Mouse (Mus musculus) small intestine, adult 2 months (tissue): ENCODE results near the gene Slain1.

Experiments
- CTCF ChIP-seq: fragments of 200-500 bp; IDR thresholded peaks from 2 replicates; pipeline ENCODE4 v1.5.1; 2012; ENCODE audit warnings: low read depth, mild to moderate bottlenecking, control low read depth, inconsistent platforms, low read length, moderate library complexity, mixed read lengths; ENCODE audit not compliant: insufficient replicate concordance, insufficient read length; ENCODE audit errors: extremely low read depth
- POLR2A ChIP-seq: fragments of 200-500 bp; IDR thresholded peaks from 2 replicates; pipeline ENCODE4 v1.6.1; 2012; ENCODE audit warnings: low read depth, mild to moderate bottlenecking, control low read depth, inconsistent platforms, low read length, moderate library complexity

DNA sequence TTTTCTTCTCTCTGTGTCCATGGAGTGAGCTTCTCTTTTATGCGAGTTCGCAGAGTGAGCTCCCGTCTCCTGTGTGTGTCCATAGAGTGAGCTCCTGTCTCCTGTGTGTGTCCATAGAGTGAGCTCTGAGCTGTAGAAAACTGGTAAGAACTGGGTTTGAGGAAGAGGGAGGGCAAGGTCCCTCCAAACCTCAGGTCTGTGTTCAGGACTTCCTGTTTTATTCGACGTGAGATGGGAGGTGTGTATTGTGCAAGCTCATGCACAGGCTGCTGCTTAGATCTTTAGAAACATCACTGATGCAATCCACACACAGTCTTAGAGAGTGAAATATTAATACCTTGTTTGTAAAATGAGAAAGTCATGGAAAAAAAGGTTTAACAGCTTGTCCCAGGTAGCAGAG is 63.0 kb downstream of the Slain1 start:
- TF ChIP-seq POLR2A (no peak), CTCF (no peak)
